Mouse (Mus musculus) cerebellum, adult 2 months (tissue): ENCODE results near the gene Tifab. TPM values are rescaled to one million over a fixed set of nuclear protein-coding genes. Genes with fewer than 3 reads are reported as not detected.

Source experiments
- DNase-seq, 2 experiments: peaks; one replicate each; pipeline ENCODE4 v3.0.0; 2021
- H3K27ac ChIP-seq: fragments of 200-500 bp; 2 replicates; pipeline ENCODE4 v1.5.1; 2012; ENCODE audit warnings: low read length, control low read depth, inconsistent platforms; ENCODE audit not compliant: insufficient read depth
- H3K27me3 ChIP-seq: fragments of 200-500 bp; 2 replicates; pipeline ENCODE4 v1.6.1; 2012; ENCODE audit warnings: inconsistent platforms, mild to moderate bottlenecking, low read length, moderate library complexity; ENCODE audit not compliant: control insufficient read depth, insufficient read depth
- H3K4me1 ChIP-seq: fragments of 200-500 bp; 2 replicates; pipeline ENCODE4 v1.6.1; 2011; ENCODE audit warnings: low read length; ENCODE audit not compliant: control insufficient read depth, insufficient read depth
- H3K4me3 ChIP-seq: fragments of 200-500 bp; replicated peaks from 2 replicates; pipeline ENCODE3; 2011; ENCODE audit warnings: mild to moderate bottlenecking, low read depth, low read length, control low read depth; ENCODE audit not compliant: insufficient read depth
- CTCF ChIP-seq: fragments of 200-500 bp; IDR thresholded peaks from 2 replicates; pipeline ENCODE4 v1.5.1; 2011; ENCODE audit warnings: low read depth, mild to moderate bottlenecking, control low read depth, low read length, moderate library complexity, borderline replicate concordance; ENCODE audit not compliant: insufficient read depth
- POLR2A ChIP-seq: fragments of 200-500 bp; IDR thresholded peaks from 2 replicates; pipeline ENCODE4 v1.6.1; 2011; ENCODE audit warnings: low read length, control low read depth, borderline replicate concordance; ENCODE audit not compliant: insufficient read depth
- WGBS: fragments of 180-500 bp; shearing (Covaris S2); methylation state at CpG from one replicate; pipeline ENCODE4 v1.1.7; 2018; 5-methylcytosine and 5-hydroxymethylcytosine counted together
- polyA plus RNA-seq: library from polyadenylated mRNA; depleted of rRNA; stranded (reverse); fragments of >200 nt; gene quantifications from 2 replicates; pipeline ENCODE4 v1.2.3, GENCODE M21; 2012; rRNA removed

Tifab gene
- polyA plus RNA-seq, 1 experiment = 0.84 TPM

DNA sequence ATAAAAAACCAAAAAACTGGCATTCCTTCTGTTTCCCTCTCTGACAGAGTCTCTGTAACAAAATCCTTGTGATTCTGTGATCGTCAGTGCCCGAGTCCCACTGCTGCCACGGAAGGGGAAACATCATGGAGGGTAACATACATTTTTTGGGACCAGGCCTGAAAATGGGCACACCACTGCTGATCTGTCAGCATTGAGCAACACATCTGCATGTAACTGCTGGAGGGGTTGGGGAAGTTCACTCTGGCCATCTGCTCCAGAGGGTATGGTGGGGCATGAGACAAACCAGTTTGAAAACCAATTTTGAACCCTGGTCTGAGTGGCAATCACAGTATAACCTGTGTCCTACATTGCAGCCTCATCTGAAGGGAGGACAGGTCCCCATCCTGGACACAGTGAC is 49.1 kb downstream of the Tifab start:
- H3K27me3 ChIP-seq = no peaks in the 10 kb centered on the region
- DNase-seq = no peak
- no peak overlapping the region for H3K4me3 ChIP-seq
- 92% methylated on average over 3 of the region's 3 CpGs for WGBS
- peaks cover 13% of the 10 kb centered on the region for H3K4me1 ChIP-seq
- TF ChIP-seq POLR2A (no peak), CTCF (no peak)
- no peak overlapping the region for H3K27ac ChIP-seq

DNA sequence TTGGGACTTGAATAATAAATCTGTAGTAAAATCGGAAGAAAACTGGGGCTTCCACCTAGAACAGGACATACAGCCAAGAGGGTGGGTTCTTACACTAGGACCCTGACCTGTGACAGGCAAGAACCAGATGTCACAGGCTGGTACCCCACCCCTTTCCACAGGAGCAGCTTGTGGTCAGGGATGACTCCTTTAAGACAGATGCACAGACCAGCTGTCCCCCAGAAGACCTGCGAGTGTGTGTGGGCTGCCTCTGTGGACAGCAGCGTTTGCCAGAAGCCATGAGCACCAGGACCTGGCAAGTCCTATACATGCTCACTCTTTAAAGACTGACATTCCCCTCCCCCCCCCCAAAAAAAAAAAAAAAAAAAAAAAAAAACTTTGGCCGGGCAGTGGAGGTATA is 49.7 kb downstream of the Tifab start:
- H3K4me3 ChIP-seq = no peak overlapping the region
- no peaks in the 10 kb centered on the region for H3K27me3 ChIP-seq
- peaks cover 13% of the 10 kb centered on the region for H3K4me1 ChIP-seq
- 59% methylated on average over 4 of the region's 4 CpGs for WGBS
- no peak overlapping the region for H3K27ac ChIP-seq
- no peak for TF ChIP-seq CTCF
- no peak for TF ChIP-seq POLR2A
- no peak for DNase-seq

DNA sequence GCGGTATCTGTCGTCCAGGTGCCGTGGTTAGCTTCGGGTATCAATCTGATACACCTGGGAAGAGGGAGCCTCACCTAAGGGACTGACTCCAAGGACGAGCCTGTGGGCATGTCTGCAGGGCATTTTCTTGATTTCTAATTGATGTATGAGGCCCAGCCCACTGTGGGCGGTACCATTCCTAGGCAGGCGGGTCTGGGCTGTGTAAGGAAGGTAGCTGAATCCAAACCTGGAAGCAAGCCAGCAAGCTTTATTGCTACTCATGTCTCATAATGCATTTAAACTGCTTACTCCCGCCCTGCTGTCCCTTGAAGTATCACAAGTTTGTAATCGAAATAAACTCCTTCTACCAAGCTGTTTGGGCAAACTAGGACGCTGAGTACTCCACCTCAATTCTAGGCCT is 53.1 kb downstream of the Tifab start:
- TF ChIP-seq CTCF (no peak), POLR2A (no peak)
- Histone ChIP-seq H3K27me3 (no peaks in the 10 kb centered on the region), H3K4me3 (no peak overlapping the region), H3K4me1 (peaks cover 6% of the 10 kb centered on the region; the same call in 1 of the 2 replicates), H3K27ac (no peak overlapping the region)
- DNase-seq = no peak
- 92% methylated on average over 10 of the region's 10 CpGs for WGBS

Other genes starting within 250 kb of the Tifab start
- 152 and 166 TPM in 2 replicates for gene H2afy, start 42.5 kb downstream of the Tifab start, polyA plus RNA-seq
- not detected in 2 replicates for gene Neurog1, start 73.3 kb upstream of the Tifab start, polyA plus RNA-seq
- gene Cxcl14, start 117.7 kb upstream of the Tifab start, polyA plus RNA-seq = 65.0 and 78.2 TPM in 2 replicates
- gene Gm3045, start 247.7 kb upstream of the Tifab start, polyA plus RNA-seq = not detected in 2 replicates